Mouse (Mus musculus): Measurements from ENCODE around the gene Cdk6.

GRCm38 (mm10) chr5:3387138-3387537 is 45.9 kb downstream of the Cdk6 start:
- no peak for TF ChIP-seq CEBPB (IDR thresholded peaks at IDR 0.05; ENCODE audit: insufficient read depth, poor library complexity, severe bottlenecking)
- no peak for TF ChIP-seq POLR2A (IDR thresholded peaks at IDR 0.05; ENCODE audit: insufficient read length, low read depth)
- TF ChIP-seq POLR2AphosphoS2 (IDR thresholded peaks at IDR 0.05; ENCODE audit: insufficient read length, low read depth) = no peak
- TF ChIP-seq TCF3 (IDR thresholded peaks at IDR 0.05; ENCODE audit: insufficient read length, low read depth) = no peak
- TF ChIP-seq MYOD1 (IDR thresholded peaks at IDR 0.05; ENCODE audit: control insufficient read depth in 1 of 3, insufficient read length in 2 of 3, low read depth in 2 of 3) = no peak
- TF ChIP-seq USF1 (IDR thresholded peaks at IDR 0.05; ENCODE audit: low read depth) = no peak
- TF ChIP-seq MAX (IDR thresholded peaks at IDR 0.05; ENCODE audit: low read depth) = no peak
- TF ChIP-seq E2F4 (IDR thresholded peaks at IDR 0.05; ENCODE audit: insufficient read depth) = no peak
- no peak for TF ChIP-seq MYOG (IDR thresholded peaks at IDR 0.05; ENCODE audit: control insufficient read depth in 1 of 3, insufficient read depth in 1 of 3, insufficient read length in 2 of 3, low read depth in 2 of 3)
- TF ChIP-seq SRF (IDR thresholded peaks at IDR 0.05; ENCODE audit: control insufficient read depth, insufficient read length, low read depth) = no peak

Measured in myocyte (in vitro differentiated cells).